Mouse (Mus musculus): ENCODE measurements around the gene Cep112.

The Cep112 gene

GRCm38 (mm10) chr11:108885276-108885896 is 460.4 kb downstream of the Cep112 start:
- DNase-seq: no peak

GRCm38 (mm10) chr11:108886060-108886459 is 461.1 kb downstream of the Cep112 start:
- no peak for DNase-seq

GRCm38 (mm10) chr11:108889121-108889520 is 464.1 kb downstream of the Cep112 start:
- DNase-seq: no peak

GRCm38 (mm10) chr11:108890544-108890943 is 465.6 kb downstream of the Cep112 start:
- no peak for DNase-seq

GRCm38 (mm10) chr11:108891111-108891870 is 466.3 kb downstream of the Cep112 start:
- no peak for DNase-seq

GRCm38 (mm10) chr11:108891871-108892380 is 466.9 kb downstream of the Cep112 start:
- no peak for DNase-seq

GRCm38 (mm10) chr11:108892406-108892805 is 467.4 kb downstream of the Cep112 start:
- DNase-seq: no peak

- no peak for DNase-seq
Measured at GRCm38 (mm10) chr11:108893232-108893790, 468.3 kb downstream of the Cep112 start.

- no peak for DNase-seq
Measured at GRCm38 (mm10) chr11:108893855-108894510, 469.0 kb downstream of the Cep112 start.

- no peak for DNase-seq
Measured at GRCm38 (mm10) chr11:108897034-108897433, 472.0 kb downstream of the Cep112 start.

GRCm38 (mm10) chr11:108898063-108898462 is 473.1 kb downstream of the Cep112 start:
- DNase-seq: no peak

- DNase-seq: no peak
Measured at GRCm38 (mm10) chr11:108898483-108898882, 473.5 kb downstream of the Cep112 start.

GRCm38 (mm10) chr11:108900718-108901488 is 475.9 kb downstream of the Cep112 start:
- DNase-seq: no peak

GRCm38 (mm10) chr11:108901670-108902069 is 476.7 kb downstream of the Cep112 start:
- DNase-seq: no peak

GRCm38 (mm10) chr11:108902303-108902702 is 477.3 kb downstream of the Cep112 start:
- DNase-seq: no peak

- no peak for DNase-seq
Measured at GRCm38 (mm10) chr11:108906590-108907254, 481.7 kb downstream of the Cep112 start.

- DNase-seq: no peak
Measured at GRCm38 (mm10) chr11:108909396-108910195, 484.6 kb downstream of the Cep112 start.

All from B cell, adult 2 months (primary cell).